Mouse (Mus musculus) heart, adult 2 months (tissue): ENCODE data around the gene Mrps34.

Experiments
- CTCF ChIP-seq: fragments of 200-600 bp; IDR thresholded peaks from 2 replicates; pipeline ENCODE4 v1.8.1; 2022; ENCODE audit warnings: antibody characterized with exemption, mild to moderate bottlenecking, moderate library complexity
- EP300 ChIP-seq: fragments of 200-500 bp; IDR thresholded peaks from 2 replicates; pipeline ENCODE4 v1.6.1; 2011; ENCODE audit warnings: low read depth, low read length, control low read depth; ENCODE audit not compliant: insufficient read depth
- POLR2A ChIP-seq: fragments of 200-500 bp; IDR thresholded peaks from 2 replicates; pipeline ENCODE4 v1.6.1; 2011; ENCODE audit warnings: mild to moderate bottlenecking, low read depth, low read length, control low read depth; ENCODE audit not compliant: insufficient read depth

DNA sequence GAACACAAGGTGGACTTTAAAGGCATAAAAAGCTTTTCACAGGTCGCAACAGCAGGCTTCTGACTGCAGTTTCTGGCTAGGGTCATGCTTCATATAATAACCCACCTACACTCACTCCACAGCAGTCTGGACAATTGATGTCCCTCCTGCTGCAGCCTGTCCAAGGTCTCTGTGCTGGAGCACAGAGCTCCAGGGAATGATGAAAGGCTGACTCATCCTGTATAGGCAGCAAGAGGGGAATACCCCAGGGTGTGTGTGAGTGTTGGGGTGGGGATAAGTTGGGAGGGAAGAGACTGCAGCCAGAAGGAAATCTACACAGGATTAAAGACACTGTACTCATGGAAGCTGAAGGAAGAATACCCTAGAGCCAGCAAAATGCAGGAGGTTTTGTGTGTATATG is 34.6 kb downstream of the Mrps34 start:
- no peak for TF ChIP-seq CTCF
- no peak for TF ChIP-seq POLR2A
- no peak for TF ChIP-seq EP300
